Mouse (Mus musculus) forebrain, postnatal 0 days (tissue): ENCODE measurements around the gene Phospho2. TPM values are rescaled to one million over a fixed set of nuclear protein-coding genes. Genes with fewer than 3 reads are reported as not detected.
"Not testable (repeated sequence)": the region's sequence is repeated elsewhere in the genome, so short reads cannot be mapped to it uniquely, and the experiment has no call there.

Experiments
- ATAC-seq: fragments of 200-750 bp; cut with Nextera tagmentation; 2 replicates; pipeline ENCODE4 v1.8.0; 2017; ENCODE audit warnings: mild to moderate bottlenecking, moderate library complexity
- DNase-seq: peaks from one replicate; pipeline ENCODE4 v3.0.0-alpha.2; 2015
- H3K27ac ChIP-seq: fragments of 300-500 bp; sonication (generic); 2 replicates; pipeline ENCODE4 v1.5.1; 2014; ENCODE audit warnings: low read depth, mild to moderate bottlenecking, antibody characterized with exemption, low read length, moderate library complexity, mixed read lengths
- H3K27me3 ChIP-seq: fragments of 300-500 bp; sonication (generic); 2 replicates; pipeline ENCODE4 v1.6.1; 2014; ENCODE audit warnings: mild to moderate bottlenecking, low read length, mixed read lengths; ENCODE audit not compliant: insufficient read depth
- H3K36me3 ChIP-seq: fragments of 300-500 bp; sonication (generic); 2 replicates; pipeline ENCODE4 v1.6.1; 2014; ENCODE audit warnings: mild to moderate bottlenecking, moderate library complexity; ENCODE audit not compliant: insufficient read depth
- H3K4me1 ChIP-seq: fragments of 300-500 bp; sonication (generic); 2 replicates; pipeline ENCODE4 v1.6.1; 2014; ENCODE audit warnings: antibody characterized with exemption; ENCODE audit not compliant: insufficient read depth
- H3K4me2 ChIP-seq: fragments of 300-500 bp; sonication (generic); 2 replicates; pipeline ENCODE4 v1.6.1; 2014; ENCODE audit warnings: low read depth, mild to moderate bottlenecking, moderate library complexity
- H3K4me3 ChIP-seq: fragments of 300-500 bp; sonication (generic); 2 replicates; pipeline ENCODE4 v1.5.1; 2014; ENCODE audit warnings: low read depth, low read length, mixed read lengths
- H3K9ac ChIP-seq: fragments of 300-500 bp; sonication (generic); 2 replicates; pipeline ENCODE4 v1.6.1; 2014; ENCODE audit warnings: mild to moderate bottlenecking
- H3K9me3 ChIP-seq: fragments of 300-500 bp; sonication (generic); 2 replicates; pipeline ENCODE4 v1.6.1; 2016; ENCODE audit warnings: low read length
- CTCF ChIP-seq: sonication (generic); IDR thresholded peaks from 2 replicates; pipeline ENCODE4 v1.5.1; 2016; ENCODE audit warnings: antibody characterized with exemption, control low read depth, low read depth
- WGBS: fragments of 180-500 bp; shearing (Covaris S2); extraction: QIAGEN DNeasy Blood & Tissue Kit; methylation state at CpG from one replicate; pipeline ENCODE4 v1.1.7; 2014; 5-methylcytosine and 5-hydroxymethylcytosine counted together
- polyA plus RNA-seq: library from polyadenylated mRNA; unstranded; fragments of >200 nt; fragmentation: Nextera tagmentation; extraction: Ambion mirVana; gene quantifications from 2 replicates; pipeline ENCODE4 v1.2.1, GENCODE M21; 2015
- total RNA-seq: library from RNA; depleted of rRNA; stranded (reverse); fragments of >200 nt; gene quantifications from 2 replicates; pipeline ENCODE4 v1.2.3, GENCODE M21; 2014

The Phospho2 gene
- total and polyA plus RNA-seq, 2 experiments from 2014 or later, result 29.8 to 39.2 TPM

DNA sequence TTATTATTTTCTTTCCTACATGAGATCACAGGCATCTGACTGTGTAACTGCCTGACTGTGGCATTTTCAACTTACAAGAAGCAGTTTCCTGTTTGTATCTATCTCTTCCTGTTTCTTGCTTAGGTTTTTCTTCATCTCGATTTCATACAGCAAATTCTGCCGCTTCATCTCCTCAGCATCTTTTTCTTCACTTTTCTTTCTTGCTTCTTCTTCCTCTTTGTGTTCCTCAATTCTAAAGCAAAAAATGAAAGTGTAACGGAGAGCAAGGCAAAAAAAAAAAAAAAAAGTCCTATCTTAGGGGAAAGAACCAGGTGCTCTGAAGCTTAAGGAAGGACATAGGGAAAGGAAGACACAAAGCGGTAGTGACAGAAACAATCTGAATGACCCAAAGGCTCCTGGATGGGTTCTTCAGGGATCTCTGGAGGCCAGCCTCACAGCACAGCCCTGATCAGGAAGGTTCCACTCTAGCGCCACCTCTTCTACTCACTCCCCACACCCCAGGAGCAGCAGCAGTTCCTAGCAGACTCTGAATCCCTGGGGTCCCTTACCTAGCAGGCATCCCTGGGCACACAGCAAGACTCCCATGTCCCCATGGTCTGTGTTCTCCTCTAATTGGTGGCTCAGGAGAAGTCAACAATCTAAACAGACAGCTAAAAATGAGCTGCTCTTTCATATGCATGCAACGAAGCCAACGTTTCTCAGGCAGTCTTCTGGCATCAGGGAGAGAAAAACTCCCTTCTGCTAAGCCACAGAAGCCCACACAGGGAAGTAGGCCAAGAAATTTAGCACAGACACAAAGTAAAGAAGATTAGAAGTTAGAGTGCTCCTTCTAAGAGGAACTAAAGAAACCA lies 11.2 kb upstream of the Phospho2 start:
- WGBS, result 70% methylated on average over 7 of the region's 7 CpGs
- H3K4me1 ChIP-seq, result no peaks in the 10 kb centered on the region
- ATAC-seq (peak; percentile 60), DNase-seq (peak; percentile 65)
- H3K4me3 ChIP-seq, result no peak overlapping the region
- no peak overlapping the region for H3K9ac ChIP-seq
- peak overlapping the region; percentile 9; the same call in 1 of the 2 replicates for H3K27ac ChIP-seq
- H3K4me2 ChIP-seq, result no peak overlapping the region
- no peaks in the 10 kb centered on the region for H3K27me3 ChIP-seq
- no peaks in the 10 kb centered on the region for H3K9me3 ChIP-seq
- TF ChIP-seq CTCF, result no peak
- H3K36me3 ChIP-seq, result peaks cover 18% of the 10 kb centered on the region

DNA sequence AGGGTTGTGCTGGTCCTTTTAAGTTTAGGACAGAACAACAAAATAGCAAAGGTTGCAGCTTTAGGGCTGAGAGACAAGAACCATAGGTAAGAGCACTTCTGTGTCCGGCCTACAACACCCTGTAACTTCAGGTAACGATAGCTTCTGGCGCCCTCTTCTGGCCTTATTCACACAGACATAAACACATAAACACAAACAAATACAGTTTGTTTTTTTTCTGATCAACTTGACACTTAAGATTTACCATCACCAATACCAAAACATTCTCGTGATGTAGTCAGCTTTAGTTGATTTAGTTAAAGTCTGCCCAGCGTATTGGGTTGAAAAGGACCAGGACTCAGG lies 10.6 kb upstream of the Phospho2 start:
- H3K27me3 ChIP-seq, result no peaks in the 10 kb centered on the region
- no peak for DNase-seq
- no peak for ATAC-seq

DNA sequence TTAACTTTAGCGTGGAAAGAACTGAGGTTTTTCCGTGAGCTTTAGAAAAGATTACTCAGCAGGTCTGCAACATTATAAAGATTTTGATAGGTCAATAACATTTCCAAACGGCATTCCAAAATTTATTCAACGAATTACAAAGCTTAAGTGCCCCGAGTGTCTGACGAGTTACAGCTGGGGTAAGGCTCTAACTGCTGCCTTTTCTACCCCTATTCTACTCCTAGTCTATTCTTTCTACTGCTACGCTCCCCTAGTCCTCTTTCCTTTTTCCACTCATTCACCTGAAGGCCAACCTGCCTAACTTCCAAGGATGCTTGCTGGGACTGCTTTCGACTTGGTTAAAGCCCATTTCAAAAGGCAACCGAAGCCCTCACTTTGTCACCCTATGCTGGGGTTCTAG lies 449 bp upstream of the Phospho2 start:
- no peaks in the 10 kb centered on the region for H3K27me3 ChIP-seq
- WGBS, result 21% methylated on average over 9 of the region's 9 CpGs

More for the DNA sequence above, 10.6 kb upstream of the Phospho2 start:
- WGBS, result 44% methylated on average over 5 of the region's 5 CpGs
- Histone ChIP-seq H3K36me3 (peaks cover 18% of the 10 kb centered on the region), H3K9ac (no peak overlapping the region), H3K27ac (no peak overlapping the region), H3K4me3 (no peak overlapping the region), H3K4me2 (no peak overlapping the region), H3K9me3 (no peaks in the 10 kb centered on the region), H3K4me1 (no peaks in the 10 kb centered on the region)
- TF ChIP-seq CTCF, result peak; percentile 45

DNA sequence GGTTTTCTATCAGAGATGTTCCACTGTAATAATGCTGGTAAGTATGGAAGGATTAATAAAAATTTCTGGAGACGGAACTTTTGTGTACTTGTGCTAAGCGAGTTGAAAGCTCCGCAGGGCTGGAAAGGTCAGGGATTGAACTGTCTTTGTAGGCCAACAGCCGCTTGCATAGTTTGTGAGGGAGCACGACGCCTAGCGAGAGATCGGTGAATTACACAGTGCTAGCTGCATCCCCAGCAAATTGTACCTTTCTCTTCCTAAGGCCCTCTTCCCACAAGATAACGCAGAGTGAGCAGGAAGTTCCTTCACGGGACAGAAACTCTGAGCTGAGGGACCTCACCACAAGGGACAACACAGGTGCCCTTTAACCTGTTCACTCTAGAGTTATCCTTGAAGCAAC lies 862 bp downstream of the Phospho2 start:
- no peaks in the 10 kb centered on the region for H3K4me1 ChIP-seq
- peaks cover 6% of the 10 kb centered on the region; the same call in 1 of the 2 replicates for H3K36me3 ChIP-seq
- no peaks in the 10 kb centered on the region for H3K9me3 ChIP-seq
- H3K4me2 ChIP-seq, result peak overlapping the region; percentile 74
- WGBS, result 2% methylated on average over 10 of the region's 10 CpGs
- peak overlapping the region; percentile 60 for H3K4me3 ChIP-seq
- no peaks in the 10 kb centered on the region for H3K27me3 ChIP-seq
- peak; percentile 81 for TF ChIP-seq CTCF
- ATAC-seq (peak; percentile 25; the same call in 1 of the 2 replicates), DNase-seq (peak; percentile 83)
- H3K27ac ChIP-seq, result peak overlapping the region; percentile 89; the same call in 1 of the 2 replicates
- peak overlapping the region; percentile 63; the same call in 1 of the 2 replicates for H3K9ac ChIP-seq

More for the DNA sequence above, 449 bp upstream of the Phospho2 start:
- no peak for TF ChIP-seq CTCF
- peak overlapping the region; percentile 63 for H3K9ac ChIP-seq
- peak overlapping the region; percentile 60 for H3K4me3 ChIP-seq
- ATAC-seq (peak; percentile 25; the same call in 1 of the 2 replicates), DNase-seq (no peak)
- H3K36me3 ChIP-seq, result 0 out of 2 replicates have a peak, but pooled peaks cover 4% of the 10 kb centered on the region
- no peaks in the 10 kb centered on the region for H3K9me3 ChIP-seq
- no peaks in the 10 kb centered on the region for H3K4me1 ChIP-seq
- H3K4me2 ChIP-seq, result peak overlapping the region; percentile 74
- H3K27ac ChIP-seq, result peak overlapping the region; percentile 89; the same call in 1 of the 2 replicates

DNA sequence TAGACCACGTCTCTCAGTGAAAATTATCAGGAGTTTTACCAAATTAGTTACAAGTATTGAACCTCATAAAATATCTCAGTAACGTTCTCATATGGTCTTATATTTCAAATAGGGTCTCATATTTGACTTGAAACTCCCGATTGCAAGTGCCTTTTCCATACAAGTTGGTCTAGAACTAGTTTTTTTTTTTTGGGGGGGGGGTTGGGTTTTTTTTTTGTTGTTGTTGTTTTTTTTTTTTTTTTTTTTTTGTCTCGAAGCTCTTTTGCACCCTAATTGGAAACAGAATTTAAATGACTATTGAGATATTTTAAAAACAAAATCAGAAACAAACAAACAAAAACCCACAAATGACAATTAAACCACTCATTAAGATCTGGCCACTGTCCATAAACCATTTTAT lies 1.3 kb downstream of the Phospho2 start:
- Histone ChIP-seq H3K4me3 (0 out of 2 replicates have a peak overlapping the region, but pooled peaks have one; percentile 60), H3K9me3 (no peaks in the 10 kb centered on the region), H3K4me2 (peak overlapping the region; percentile 74), H3K4me1 (no peaks in the 10 kb centered on the region), H3K27me3 (no peaks in the 10 kb centered on the region), H3K9ac (no peak overlapping the region), H3K36me3 (peaks cover 11% of the 10 kb centered on the region; the same call in 1 of the 2 replicates), H3K27ac (no peak overlapping the region)
- no peak for DNase-seq
- TF ChIP-seq CTCF, result no peak
- 70% methylated on average over 4 of the region's 4 CpGs for WGBS
- no peak for ATAC-seq

DNA sequence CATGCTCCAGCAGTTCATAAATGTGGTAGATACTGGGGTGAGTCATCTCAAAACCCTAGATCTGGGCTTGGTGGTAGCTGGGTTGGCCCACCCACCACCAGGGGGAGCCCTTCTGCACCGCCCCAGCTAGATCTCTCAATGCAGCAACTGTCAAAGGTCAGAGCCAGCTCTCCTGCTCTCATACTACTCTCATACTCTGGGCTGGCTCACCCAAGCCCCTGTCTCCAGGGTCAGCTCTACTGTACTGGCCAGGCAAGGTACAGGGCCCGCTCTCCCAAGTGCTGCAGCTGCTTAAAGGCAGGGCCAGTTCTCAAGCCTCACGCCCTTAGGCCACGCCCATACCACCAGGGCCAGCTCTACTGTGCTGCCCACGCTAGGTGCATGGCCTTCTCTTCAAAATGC lies 13.5 kb downstream of the Phospho2 start:
- Histone ChIP-seq H3K4me2 (no peak overlapping the region), H3K4me3 (no peak overlapping the region), H3K36me3 (no peaks in the 10 kb centered on the region), H3K27me3 (no peaks in the 10 kb centered on the region), H3K27ac (no peak overlapping the region), H3K4me1 (no peaks in the 10 kb centered on the region), H3K9ac (no peak overlapping the region), H3K9me3 (no peaks in the 10 kb centered on the region)
- no peak for ATAC-seq
- 67% methylated on average over 5 of the region's 5 CpGs for WGBS
- peak; percentile 10 for DNase-seq
- TF ChIP-seq CTCF, result peak; percentile 52

DNA sequence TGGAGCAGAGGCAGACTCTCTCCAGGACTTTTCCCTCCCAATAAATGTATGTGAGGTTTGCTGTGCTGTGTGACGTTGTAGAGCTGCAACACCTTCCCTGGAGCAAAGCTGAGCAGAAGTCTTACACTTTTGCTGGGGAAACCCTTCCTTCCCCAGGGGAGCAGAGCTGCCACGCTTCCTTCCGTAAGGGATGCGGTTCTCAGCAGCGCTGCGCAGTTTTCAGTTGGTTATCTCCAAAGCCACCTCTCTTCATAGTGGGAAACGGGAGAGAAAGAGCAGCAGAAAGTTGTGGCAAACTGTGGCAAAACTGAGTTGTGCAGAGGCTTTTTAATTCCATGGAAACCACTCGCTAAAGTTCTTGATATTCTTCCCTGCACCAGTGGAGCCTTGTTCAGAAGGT lies 14.3 kb downstream of the Phospho2 start:
- H3K27me3 ChIP-seq, result no peaks in the 10 kb centered on the region
- no peak overlapping the region for H3K27ac ChIP-seq
- no peaks in the 10 kb centered on the region for H3K9me3 ChIP-seq
- no peak overlapping the region for H3K4me3 ChIP-seq
- no peak overlapping the region for H3K9ac ChIP-seq
- H3K4me2 ChIP-seq, result no peak overlapping the region
- H3K4me1 ChIP-seq, result no peaks in the 10 kb centered on the region
- WGBS, result 71% methylated on average over 8 of the region's 8 CpGs
- no peak for ATAC-seq
- no peak for DNase-seq
- TF ChIP-seq CTCF, result no peak
- no peaks in the 10 kb centered on the region for H3K36me3 ChIP-seq

DNA sequence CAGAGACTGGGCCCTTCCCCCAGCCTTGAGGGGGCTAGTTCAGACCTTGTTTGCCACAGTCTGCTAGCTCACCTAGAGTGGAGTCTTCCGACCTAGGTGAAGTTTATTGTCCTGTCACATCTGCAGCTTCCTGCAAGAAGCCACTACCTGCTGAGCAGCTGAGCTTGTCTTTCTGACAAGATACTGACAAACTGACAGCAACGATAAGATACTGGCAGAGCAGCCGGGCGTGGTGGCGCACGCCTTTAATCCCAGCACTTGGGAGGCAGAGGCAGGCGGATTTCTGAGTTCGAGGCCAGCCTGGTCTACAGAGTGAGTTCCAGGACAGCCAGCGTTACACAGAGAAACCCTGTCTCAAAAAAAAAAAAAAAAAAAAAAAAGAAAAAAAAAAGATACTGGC lies 15.2 kb downstream of the Phospho2 start:
- DNase-seq, H3K36me3 ChIP-seq, H3K27me3 ChIP-seq, H3K4me1 ChIP-seq, ATAC-seq, H3K27ac ChIP-seq, H3K9me3 ChIP-seq, H3K4me2 ChIP-seq, H3K4me3 ChIP-seq, H3K9ac ChIP-seq: not testable (repeated sequence)
- 87% methylated on average over 8 of the region's 9 CpGs for whole genome bisulfite sequencing
